Mouse (Mus musculus) kidney, postnatal 0 days (tissue): ENCODE data around the gene Scarb1. TPM values are rescaled to one million over a fixed set of nuclear protein-coding genes. Genes with fewer than 3 reads are reported as not detected.

Experiments
- ATAC-seq: fragments of 200-750 bp; cut with Nextera tagmentation; replicated peaks from 2 replicates; pipeline ENCODE4 v1.8.0; 2017; ENCODE audit warnings: low read depth, moderate number of reproducible peaks, moderate TSS enrichment, moderate library complexity; ENCODE audit not compliant: low FRiP score
- DNase-seq: peaks from one replicate; pipeline ENCODE4 v3.0.0-alpha.2; 2016; ENCODE audit warnings: low spot score
- H3K27ac ChIP-seq: fragments of 300-500 bp; sonication (generic); 2 replicates; pipeline ENCODE4 v1.5.1; 2014; ENCODE audit warnings: mild to moderate bottlenecking
- H3K27me3 ChIP-seq: fragments of 300-500 bp; sonication (generic); 2 replicates; pipeline ENCODE4 v1.6.1; 2014; ENCODE audit warnings: low read length, mixed read lengths; ENCODE audit not compliant: insufficient read depth
- H3K36me3 ChIP-seq: fragments of 300-500 bp; sonication (generic); 2 replicates; pipeline ENCODE4 v1.6.1; 2014; ENCODE audit warnings: low read length, mixed read lengths; ENCODE audit not compliant: insufficient read depth
- H3K4me1 ChIP-seq: fragments of 300-500 bp; sonication (generic); replicated peaks from 2 replicates; pipeline ENCODE4 v1.6.1; 2014; ENCODE audit warnings: antibody characterized with exemption, low read length, mixed read lengths; ENCODE audit not compliant: insufficient read depth
- H3K4me2 ChIP-seq: fragments of 300-500 bp; sonication (generic); 2 replicates; pipeline ENCODE4 v1.6.1; 2014; ENCODE audit warnings: mild to moderate bottlenecking, low read length, moderate library complexity, mixed read lengths
- H3K4me3 ChIP-seq: fragments of 300-500 bp; sonication (generic); replicated peaks from 2 replicates; pipeline ENCODE4 v1.5.1; 2014; ENCODE audit warnings: low read depth, low read length
- H3K9ac ChIP-seq: fragments of 300-500 bp; sonication (generic); 2 replicates; pipeline ENCODE4 v1.6.1; 2014; ENCODE audit warnings: low read depth, low read length
- H3K9me3 ChIP-seq: fragments of 300-500 bp; sonication (generic); replicated peaks from 2 replicates; pipeline ENCODE4 v1.6.1; 2016; ENCODE audit warnings: low read length, inconsistent platforms, mixed read lengths
- CTCF ChIP-seq: IDR thresholded peaks from 2 replicates; pipeline ENCODE4 v1.5.1; 2016; ENCODE audit warnings: antibody characterized with exemption, low read depth, mild to moderate bottlenecking, moderate library complexity
- WGBS: fragments of 180-500 bp; shearing (Covaris S2); extraction: QIAGEN DNeasy Blood & Tissue Kit; methylation state at CpG from one replicate; pipeline ENCODE4 v1.1.7; 2014; 5-methylcytosine and 5-hydroxymethylcytosine counted together
- polyA plus RNA-seq: library from polyadenylated mRNA; unstranded; fragments of >200 nt; fragmentation: Nextera tagmentation; extraction: Ambion mirVana; gene quantifications from 2 replicates; pipeline ENCODE4 v1.2.1, GENCODE M21; 2015

Scarb1 gene
- polyA plus RNA-seq, 1 experiment from 2014 or later, result 49.0 TPM

GRCm38 (mm10) chr5:125305229-125306081, 35.4 kb downstream of the Scarb1 start:
- 65% methylated on average over 14 of the region's 14 CpGs for WGBS
- H3K27ac ChIP-seq, result no peak overlapping the region
- H3K36me3 ChIP-seq, result no peaks in the 10 kb centered on the region
- no peak overlapping the region for H3K4me3 ChIP-seq
- no peak for DNase-seq
- no peak overlapping the region for H3K4me2 ChIP-seq
- H3K27me3 ChIP-seq, result no peaks in the 10 kb centered on the region
- H3K9me3 ChIP-seq, result no peaks in the 10 kb centered on the region
- H3K4me1 ChIP-seq, result 0 out of 2 replicates have a peak, but pooled peaks cover 1% of the 10 kb centered on the region
- no peak for TF ChIP-seq CTCF
- ATAC-seq, result 0 out of 2 replicates have a peak, but pooled peaks have one; percentile 19
- H3K9ac ChIP-seq, result no peak overlapping the region

DNA sequence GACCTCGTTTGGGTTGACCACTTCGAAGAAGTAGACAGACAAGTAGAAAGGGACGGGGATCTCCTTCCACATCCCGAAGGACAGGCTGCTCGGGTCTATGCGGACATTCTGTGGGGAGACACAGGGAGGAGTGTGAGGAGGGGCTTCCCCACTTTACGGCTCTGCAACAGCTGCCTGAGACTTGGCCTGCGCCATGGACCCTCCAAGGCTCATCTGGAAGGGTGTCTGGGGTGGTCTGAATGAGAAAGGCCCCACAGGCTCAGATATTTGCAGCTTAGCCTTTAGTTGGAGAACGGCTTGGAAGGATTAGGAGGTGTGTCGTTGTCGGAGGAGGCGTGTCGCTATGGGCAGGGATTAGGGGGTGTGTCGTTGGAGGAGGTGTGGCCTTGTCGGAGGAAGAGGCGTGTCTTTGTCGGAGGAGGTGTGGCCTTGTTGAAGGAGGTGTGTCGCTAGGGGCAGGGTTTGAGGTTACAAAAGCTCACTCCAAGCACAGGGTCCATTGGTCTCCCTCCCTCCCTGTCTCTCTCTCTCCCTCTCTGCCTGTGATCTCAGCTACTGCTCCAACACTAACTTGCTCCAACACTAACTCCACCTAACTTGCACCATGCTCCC, 36.5 kb downstream of the Scarb1 start:
- no peak overlapping the region for H3K4me3 ChIP-seq
- H3K4me2 ChIP-seq, result peak overlapping the region; percentile 39
- ATAC-seq (peak; percentile 82), DNase-seq (peak; percentile 95)
- no peaks in the 10 kb centered on the region for H3K27me3 ChIP-seq
- 0 out of 2 replicates have a peak, but pooled peaks have one; percentile 30 for TF ChIP-seq CTCF
- no peaks in the 10 kb centered on the region for H3K4me1 ChIP-seq
- peaks cover 11% of the 10 kb centered on the region for H3K36me3 ChIP-seq
- 26% methylated on average over 18 of the region's 18 CpGs for WGBS
- no peaks in the 10 kb centered on the region for H3K9me3 ChIP-seq
- H3K27ac ChIP-seq, result no peak overlapping the region
- H3K9ac ChIP-seq, result no peak overlapping the region

DNA sequence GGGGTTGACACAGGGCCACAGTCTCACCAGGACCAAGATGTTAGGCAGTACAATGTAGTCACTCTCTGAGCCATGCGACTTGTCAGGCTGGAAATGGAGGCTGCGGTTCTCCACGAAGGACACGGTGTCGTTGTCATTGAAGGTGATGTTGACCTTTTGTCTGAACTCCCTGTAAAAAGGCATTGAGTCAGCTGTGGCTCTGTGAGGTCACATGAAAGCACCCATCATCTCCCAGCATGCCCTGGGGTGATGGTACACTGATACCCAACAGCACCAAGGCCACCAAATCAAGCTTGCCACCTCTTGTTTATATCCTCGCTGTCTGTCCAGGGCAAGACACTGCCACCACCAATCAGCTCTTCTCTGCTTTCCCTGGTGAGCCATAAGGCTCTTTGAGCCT, 37.8 kb downstream of the Scarb1 start:
- no peaks in the 10 kb centered on the region for H3K4me1 ChIP-seq
- no peak overlapping the region for H3K9ac ChIP-seq
- peaks cover 14% of the 10 kb centered on the region for H3K36me3 ChIP-seq
- H3K4me2 ChIP-seq, result no peak overlapping the region
- no peaks in the 10 kb centered on the region for H3K27me3 ChIP-seq
- WGBS, result 89% methylated on average over 6 of the region's 6 CpGs
- no peak for TF ChIP-seq CTCF
- no peaks in the 10 kb centered on the region for H3K9me3 ChIP-seq
- no peak for DNase-seq
- no peak for ATAC-seq
- H3K4me3 ChIP-seq, result no peak overlapping the region
- no peak overlapping the region for H3K27ac ChIP-seq

DNA sequence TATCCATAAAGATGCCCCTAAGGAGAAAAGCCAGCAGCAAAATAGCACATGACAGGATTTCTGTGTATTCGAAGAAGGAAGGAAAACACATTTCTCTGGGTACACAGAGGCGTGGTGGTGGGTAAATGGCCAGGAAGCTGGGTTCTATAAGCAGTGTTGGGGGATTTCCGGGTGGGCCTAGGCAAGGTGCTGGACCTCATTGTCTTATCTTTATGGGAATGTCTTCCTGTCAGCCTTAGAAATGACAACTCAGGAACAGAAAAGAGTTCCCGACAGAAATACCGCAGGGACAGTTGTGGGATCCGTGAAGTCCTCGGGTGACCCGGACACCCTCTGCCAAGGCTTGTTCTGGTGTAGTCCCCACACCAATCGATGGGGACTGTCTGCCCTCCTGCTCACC, 42.7 kb downstream of the Scarb1 start:
- Histone ChIP-seq H3K9me3 (no peaks in the 10 kb centered on the region), H3K4me3 (no peak overlapping the region), H3K27me3 (no peaks in the 10 kb centered on the region), H3K27ac (no peak overlapping the region), H3K36me3 (peaks cover 32% of the 10 kb centered on the region), H3K4me1 (no peaks in the 10 kb centered on the region), H3K9ac (no peak overlapping the region), H3K4me2 (no peak overlapping the region)
- ATAC-seq (no peak), DNase-seq (no peak)
- no peak for TF ChIP-seq CTCF
- WGBS, result 81% methylated on average over 9 of the region's 9 CpGs

DNA sequence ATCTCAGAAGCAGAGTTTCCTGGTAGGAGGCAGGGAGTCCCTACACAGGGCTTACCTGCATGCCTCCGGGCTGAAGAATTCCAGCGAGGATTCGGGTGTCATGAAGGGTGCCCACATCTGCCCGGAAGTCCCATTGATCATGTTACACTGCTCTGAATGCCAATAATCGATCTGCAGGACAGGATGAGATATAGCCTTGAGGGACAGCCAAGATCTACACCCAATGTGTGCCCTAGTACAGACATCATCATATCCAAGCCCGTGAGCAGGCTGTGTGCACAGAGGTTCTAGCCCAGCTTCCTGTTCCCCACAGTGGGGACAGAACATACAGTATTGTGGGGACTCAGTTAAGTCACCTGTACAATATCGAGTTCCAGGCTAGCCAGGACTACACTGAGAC, 43.7 kb downstream of the Scarb1 start:
- DNase-seq (no peak), ATAC-seq (no peak)
- no peak for TF ChIP-seq CTCF
- no peak overlapping the region for H3K4me2 ChIP-seq
- WGBS, result 94% methylated on average over 7 of the region's 7 CpGs
- no peak overlapping the region for H3K9ac ChIP-seq
- no peaks in the 10 kb centered on the region for H3K4me1 ChIP-seq
- peaks cover 33% of the 10 kb centered on the region for H3K36me3 ChIP-seq
- no peak overlapping the region for H3K27ac ChIP-seq
- H3K9me3 ChIP-seq, result no peaks in the 10 kb centered on the region
- H3K27me3 ChIP-seq, result no peaks in the 10 kb centered on the region
- no peak overlapping the region for H3K4me3 ChIP-seq

DNA sequence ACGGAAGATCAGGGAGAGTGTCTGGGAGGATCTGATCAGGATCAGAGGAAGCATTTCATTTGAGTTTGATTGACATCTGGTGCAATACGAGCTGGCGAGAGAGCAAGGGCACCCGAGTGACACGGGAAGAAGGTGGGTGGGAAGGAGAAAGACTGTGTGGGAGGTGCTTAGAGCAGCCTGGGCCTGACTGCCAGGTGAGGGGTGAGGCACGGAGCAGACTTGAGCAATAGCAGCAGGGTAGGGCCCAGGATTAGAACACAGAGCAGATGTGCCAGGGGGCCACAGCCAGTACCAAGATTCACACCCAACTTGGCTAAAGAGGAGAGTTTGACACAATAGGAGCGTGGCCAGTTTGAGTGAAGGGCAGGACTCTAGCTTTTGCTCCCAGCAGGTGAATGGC, 47.9 kb downstream of the Scarb1 start:
- no peak for TF ChIP-seq CTCF
- Histone ChIP-seq H3K27ac (no peak overlapping the region), H3K9ac (no peak overlapping the region), H3K36me3 (peaks cover 29% of the 10 kb centered on the region), H3K9me3 (no peaks in the 10 kb centered on the region), H3K4me2 (no peak overlapping the region), H3K27me3 (no peaks in the 10 kb centered on the region), H3K4me3 (no peak overlapping the region), H3K4me1 (no peaks in the 10 kb centered on the region)
- no peak for DNase-seq
- no peak for ATAC-seq
- 48% methylated on average over 7 of the region's 7 CpGs for WGBS
